Mouse (Mus musculus) spleen, adult 12 weeks (tissue): ENCODE results near the gene Map4k2.

Experiments used
- DNase-seq: peaks from one replicate; pipeline ENCODE4 v3.0.0; 2022; ENCODE audit warnings: low spot score

Map4k2 gene

DNA sequence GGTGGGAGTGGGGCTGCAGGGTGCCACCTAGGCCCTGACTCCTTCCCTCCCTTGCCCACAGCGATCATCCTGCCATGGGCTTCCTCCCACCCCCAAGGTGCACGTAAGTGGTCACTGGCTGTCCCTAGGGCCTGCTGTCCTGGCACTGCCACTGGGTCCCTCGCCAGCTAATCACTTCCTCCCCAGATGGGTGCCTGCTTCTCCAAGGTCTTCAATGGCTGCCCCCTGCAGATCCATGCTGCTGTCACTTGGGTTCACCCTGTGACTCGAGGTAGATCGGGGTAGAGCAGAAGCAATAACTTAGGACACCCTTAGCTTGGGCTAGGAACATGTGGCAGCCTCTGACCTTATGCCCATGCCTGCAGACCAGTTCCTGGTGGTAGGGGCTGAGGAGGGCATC, 5.1 kb downstream of the Map4k2 start:
- DNase-seq: no peak

DNA sequence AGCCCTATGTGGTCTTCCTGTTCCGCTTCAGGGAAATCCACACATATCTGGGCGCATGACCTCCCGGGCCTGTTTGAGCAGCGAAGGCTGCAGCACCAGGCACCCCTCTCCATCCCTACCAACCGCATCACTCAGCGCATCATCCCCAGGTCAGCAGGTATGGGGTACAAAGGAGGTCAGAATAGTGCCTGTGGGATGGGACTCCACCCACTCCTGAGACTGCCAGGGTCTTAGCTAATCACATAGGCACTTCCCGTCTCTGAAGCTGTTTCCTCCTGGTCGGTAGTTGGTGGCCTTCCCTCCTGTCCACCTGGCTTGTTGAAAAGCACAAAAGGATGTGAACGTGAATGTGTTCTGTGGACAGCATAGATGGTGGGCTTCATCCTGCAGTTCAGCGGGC, 5.7 kb downstream of the Map4k2 start:
- no peak for DNase-seq

DNA sequence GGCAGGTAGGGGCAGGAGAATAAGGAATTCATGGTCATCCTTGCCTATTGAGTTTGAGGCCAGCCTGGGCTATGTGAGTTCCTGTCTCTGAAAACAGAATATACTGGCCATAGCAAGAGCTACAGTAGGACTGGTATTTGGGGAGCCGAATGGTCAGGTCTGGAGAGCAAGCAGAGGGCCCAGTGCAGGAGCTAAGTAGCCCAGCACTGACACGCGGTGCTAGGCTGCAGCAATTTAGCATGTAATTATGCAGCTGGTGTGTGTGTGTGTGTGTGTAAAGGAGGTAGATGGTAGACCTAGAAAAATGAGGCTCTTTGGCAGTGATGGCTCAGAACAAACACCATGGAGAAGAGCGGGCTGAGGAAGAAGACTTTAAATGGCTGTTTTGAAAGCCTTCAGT, 6.7 kb downstream of the Map4k2 start:
- DNase-seq: no peak

DNA sequence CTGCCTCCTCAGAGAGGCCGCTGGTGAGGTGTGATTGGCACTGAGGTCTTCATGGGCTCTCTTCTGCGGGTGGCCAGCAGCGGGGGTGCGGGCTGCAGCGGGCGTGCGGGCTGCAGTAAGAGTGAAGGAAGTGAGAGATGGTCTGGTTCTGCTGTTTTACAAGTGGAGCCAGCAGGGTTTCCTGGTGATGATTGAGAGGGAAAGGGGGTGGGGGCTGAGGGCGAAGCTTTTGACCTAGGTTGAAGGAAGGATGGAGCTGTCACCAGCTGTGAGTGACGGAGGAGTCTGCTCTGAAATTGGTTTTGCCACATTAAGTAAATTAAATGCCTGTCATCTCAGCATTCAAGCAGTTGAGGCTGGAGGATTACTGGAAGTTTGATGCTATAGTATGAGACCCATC, 7.8 kb downstream of the Map4k2 start:
- DNase-seq: no peak

DNA sequence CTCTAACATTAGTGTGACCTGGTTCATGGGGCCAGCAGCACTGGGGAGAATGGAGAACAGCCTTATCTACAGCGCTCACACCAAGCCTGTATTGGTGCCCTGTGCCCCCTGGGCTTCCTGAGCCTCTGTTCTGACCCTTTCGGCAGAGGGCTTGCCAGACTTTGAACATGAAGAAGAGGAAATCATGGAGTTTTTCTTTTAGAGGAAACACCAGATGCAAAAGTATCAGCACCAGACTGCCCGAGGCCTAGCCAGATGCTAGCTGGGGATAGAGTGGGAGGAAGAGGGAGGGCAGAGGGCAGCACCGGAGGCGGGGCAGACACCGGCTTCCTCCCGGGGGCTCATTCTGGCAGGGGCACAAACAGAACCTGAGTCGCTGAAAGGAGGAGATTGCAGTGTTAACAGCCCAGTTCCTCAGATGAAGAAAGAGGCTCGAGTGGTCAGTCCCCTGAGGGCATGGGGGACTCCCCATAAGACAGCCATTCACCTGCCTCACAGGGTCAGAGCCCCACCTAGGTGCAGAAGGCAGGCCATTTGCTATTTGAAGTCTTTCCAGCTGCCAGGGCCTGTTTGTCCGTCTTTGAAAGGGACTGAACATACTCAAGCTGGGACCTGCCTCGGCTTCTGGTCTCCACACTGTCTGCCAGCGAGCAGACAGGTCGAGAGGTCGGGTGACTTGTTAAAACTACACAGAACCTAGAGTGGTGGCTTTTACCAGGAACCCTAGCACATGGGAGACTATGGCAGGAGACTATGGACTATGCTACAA, 8.5 kb downstream of the Map4k2 start:
- no peak for DNase-seq

DNA sequence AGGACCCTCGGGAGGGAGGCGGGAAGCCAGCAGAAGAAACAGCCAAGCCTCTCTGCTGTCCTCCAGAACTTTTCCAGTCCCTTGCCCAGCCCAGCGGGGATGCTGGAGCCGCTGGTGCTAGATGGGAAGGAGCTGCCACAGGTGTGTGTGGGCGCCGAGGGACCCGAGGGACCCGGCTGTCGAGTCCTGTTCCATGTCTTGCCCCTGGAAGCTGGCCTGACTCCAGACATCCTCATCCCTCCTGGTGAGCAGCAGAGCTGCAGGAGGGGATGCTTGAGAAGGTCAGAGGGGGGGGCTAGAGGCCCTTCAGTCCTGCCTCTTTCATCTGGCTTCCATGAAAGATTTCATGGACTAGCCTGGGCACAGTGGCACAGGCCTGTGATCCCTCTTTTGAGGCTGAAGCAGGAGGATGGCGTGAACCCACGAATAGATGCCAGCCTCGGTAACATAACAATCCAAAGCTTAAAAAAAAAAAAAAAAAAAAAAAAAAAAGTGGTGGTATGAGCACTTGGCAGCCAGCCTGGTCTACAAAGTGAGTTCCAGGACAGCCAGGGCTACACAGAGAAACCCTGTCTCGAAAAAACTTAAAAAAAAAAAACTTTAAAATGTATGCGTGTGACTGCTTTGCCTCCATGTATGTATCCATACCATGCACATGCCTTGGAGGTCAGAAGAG, 10.6 kb downstream of the Map4k2 start:
- DNase-seq: no peak

DNA sequence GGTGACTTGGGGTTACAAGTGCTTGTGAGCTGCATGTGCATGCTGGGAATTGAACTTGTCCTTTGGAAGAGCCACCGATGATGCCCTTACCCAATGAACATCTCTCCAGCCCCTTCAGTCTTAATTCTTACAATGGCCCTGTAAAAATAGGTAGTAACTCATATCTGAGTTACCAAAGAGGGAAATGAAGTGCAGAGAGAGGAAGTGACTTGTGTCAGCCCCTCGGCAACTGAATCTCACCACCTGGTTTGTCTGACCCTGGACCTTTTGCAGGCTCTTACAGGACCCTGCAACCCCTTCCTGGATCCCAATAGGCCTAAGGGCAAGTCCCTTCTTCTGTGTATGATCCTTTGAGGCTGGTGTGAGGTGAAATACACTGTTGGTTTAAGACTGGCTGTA, 11.2 kb downstream of the Map4k2 start:
- DNase-seq: no peak

DNA sequence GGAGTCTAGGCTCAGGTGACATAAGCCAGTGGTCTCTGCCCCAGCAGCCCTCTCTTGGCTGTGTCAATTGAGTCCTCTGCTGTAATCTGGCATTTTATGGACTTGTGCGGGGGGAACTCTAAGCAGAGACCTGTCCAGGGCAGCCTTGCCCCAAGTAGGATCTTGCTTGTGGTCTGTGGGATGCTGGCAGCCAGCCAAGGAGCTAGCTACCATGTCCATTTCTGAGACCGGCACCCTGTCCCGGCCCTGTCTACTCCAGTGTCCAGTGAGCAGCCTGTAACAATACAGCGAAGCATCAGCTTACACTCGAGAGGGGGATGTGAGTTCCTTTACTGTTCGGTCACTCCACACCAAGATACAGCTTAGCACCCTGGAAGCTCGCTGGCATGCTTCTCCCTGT, 13.1 kb downstream of the Map4k2 start:
- no peak for DNase-seq

DNA sequence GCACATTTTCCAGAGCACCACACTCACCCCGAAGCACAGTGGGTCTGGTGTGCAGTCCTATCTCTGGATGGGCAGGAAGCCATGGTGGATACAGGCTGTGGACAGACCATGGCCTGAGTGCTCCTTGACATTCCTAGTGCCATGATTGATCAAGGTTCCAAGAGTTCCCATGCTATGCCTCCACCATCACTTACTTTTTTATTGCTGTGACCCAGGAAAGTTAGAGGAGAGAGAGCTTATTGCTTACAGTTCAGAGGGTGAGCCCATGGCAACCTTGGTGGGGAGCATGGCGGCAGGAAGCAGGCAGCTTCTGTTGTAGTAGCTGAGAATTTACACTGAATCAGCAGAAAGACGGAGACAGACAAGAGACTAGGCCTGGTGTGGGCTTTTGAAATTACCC, 20.4 kb downstream of the Map4k2 start:
- no peak for DNase-seq

DNA sequence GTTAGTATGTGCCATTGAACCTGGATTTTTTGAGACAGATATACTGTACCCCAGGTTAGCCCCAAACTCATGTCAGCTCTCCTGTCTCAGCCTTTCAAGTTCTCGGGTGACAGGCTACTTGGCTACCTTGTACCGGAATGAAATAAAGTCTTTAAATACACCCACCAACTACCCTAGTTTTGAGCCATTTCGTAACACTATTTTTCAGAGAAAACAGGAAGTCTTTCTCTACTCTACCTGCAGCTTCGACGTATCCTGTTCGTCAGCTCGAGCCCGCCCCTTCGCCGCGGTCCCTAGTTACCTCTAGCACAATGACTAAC, 22.1 kb downstream of the Map4k2 start:
- no peak for DNase-seq

DNA sequence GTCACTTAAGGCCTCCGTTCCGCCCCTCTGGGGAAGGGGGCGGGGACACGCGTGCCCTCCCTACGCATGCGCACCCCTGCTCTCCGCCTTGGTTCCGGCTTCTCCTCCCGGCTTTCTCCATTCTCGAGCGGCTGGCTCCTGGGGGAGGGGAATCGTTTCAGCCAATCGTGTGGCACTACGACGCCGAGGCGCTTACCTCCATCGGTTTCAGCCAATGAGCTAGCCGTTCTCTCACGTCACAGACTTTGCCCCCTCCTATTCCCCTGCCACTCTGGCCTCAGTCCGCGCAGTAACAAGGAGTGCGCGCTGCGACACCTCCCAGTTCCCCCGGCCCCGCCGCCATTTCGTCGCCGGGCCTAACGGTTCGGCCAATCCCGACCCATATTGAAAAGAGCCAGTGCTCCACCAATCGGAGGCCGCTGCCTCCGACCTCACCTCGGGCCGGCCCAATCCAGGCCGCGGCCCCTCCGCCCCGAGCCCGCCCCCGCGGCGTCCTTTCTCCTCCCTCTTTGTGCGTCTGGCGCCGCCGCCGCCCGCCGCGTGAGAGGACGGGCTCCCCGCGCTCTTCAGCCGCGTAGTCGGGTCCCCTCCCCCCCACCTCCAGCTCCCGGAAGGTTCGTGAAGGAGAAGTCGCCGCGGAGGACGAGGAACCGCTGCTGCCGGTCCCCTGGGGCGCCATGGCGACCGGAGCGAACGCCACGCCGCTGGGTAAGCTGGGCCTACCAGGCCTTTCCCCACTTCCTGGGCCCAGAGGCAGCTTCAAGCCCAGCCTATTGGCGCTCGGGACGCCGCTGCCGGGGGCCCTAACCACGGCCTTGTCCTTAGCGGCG, 22.7 kb downstream of the Map4k2 start, which contains the start of gene Sf1:
Sf1 (plus strand) TSS at position 280 of the 830 bp plus-strand sequence.
- peak; percentile 100 for DNase-seq

DNA sequence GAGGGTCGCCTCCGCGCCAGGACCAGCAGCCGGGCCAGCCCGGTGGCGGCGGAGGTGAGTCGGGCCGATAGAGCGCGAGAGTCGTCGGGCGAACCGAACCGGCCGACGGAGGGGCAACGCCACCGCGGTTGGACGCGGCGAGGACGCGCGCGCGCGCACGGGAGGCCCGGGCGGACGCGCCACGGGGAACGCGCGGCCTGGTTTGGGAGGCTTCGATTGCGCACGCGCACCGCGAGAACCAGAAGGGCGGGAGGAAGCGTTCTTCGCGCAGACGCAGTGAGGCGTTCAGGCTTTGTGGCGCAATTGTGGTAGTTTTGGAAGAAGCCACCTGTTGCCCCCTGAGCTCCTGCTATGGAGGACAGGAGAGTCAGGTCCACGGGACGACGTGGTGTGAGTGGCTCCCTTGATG, 23.4 kb downstream of the Map4k2 start:
- peak; percentile 87 for DNase-seq

DNA sequence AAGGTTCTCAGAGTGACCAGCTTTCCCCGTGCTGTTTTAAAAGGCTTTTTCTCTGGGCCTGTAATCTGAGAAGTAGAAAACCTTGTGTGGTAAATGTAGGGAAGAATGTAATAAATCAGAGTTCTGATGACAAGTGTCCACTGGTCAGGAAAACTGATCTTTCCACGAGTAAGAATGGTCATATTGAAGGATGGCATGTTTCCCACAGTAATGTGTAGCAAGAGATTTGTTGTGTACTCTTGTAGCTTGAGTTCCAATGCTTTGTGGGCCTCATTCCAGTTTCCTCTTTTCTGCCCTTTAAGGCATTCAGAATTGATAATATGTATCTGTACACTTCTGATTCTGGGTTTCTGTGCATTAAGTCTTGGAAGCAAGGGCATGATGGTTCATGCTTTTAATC, 23.9 kb downstream of the Map4k2 start:
- DNase-seq: no peak

DNA sequence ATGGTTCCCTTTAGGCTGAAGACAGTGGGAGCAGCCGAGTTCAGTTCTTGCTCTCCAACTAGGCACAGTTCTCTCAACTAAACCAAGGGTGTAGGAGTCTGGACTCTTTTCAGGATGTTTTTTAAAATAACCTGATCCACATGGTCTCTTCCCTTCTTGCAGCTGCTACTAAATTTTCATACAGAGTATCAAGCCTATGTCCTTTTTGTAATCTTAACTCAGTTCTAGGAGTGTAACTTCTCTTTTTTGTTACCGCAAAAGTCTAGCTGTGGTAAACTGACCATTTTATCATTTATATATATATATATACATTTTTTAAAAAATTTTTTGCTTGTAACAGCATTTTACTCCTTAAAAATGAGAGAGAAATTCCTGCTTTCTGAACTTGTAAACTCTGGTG, 29.2 kb downstream of the Map4k2 start:
- DNase-seq: no peak

DNA sequence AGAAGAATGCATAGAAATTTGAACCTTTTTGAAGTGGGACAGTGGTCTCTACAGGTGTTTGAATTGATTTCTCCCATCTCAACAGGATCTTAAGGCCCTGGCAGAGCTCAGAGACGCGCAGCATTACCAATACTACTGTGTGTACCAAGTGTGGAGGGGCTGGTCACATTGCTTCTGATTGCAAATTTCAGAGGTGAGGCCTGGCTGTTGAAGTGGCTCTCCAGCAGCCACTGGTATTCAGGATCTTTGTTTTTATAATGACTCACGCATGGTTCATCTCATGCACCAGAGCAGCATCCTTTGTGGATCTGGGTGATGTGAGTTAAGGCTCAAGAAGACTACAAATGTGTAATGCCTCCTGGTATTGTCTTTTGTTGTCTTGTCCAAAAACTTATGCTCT, 31.5 kb downstream of the Map4k2 start:
- DNase-seq: no peak

DNA sequence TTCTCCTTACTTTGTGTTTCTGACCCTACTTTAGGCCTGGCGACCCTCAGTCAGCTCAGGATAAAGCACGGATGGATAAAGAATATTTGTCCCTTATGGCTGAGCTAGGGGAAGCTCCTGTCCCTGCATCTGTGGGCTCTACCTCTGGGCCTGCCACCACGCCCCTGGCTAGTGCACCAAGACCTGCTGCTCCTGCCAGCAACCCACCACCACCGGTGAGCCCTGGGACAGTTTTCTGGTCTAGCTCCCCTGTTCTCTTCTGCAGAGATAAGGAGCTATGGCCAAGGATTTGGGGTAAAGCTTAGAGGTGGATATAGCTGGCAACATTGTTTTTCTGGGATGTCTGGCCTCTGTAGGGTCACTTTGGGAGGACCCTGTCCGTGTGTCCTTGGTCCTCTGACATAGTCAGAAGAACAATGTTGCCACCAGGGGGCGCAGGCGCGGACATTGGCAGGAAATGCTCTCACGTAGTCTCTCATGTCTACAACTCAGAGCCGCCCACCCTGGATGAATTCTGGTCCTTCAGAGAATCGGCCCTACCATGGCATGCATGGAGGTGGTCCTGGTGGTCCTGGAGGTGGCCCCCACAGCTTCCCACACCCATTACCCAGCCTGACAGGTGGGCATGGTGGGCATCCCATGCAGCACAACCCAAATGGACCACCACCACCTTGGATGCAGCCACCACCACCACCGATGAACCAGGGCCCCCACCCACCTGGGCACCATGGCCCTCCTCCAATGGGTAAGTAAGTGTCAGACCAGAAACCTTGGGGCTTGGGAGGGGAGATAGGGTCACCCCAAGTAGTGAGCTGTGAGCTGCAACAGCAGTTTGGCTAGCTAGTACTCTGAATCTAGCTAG, 32.8 kb downstream of the Map4k2 start:
- DNase-seq: peak; percentile 66

DNA sequence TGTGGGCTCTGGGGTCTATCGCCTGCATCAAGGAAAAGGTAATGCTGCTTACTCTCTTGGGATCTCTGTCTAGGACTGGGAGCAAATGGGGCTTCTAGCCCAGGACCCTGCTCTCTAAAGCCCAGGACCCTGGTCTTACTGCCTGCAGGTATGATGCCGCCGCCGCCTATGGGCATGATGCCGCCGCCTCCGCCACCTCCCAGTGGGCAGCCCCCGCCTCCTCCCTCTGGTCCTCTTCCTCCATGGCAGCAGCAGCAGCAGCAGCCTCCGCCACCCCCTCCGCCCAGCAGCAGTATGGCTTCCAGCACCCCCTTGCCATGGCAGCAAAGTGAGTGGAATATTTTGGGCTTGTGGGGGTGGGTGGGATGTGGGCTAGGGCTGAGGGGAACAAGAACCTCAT, 33.6 kb downstream of the Map4k2 start:
- no peak for DNase-seq

DNA sequence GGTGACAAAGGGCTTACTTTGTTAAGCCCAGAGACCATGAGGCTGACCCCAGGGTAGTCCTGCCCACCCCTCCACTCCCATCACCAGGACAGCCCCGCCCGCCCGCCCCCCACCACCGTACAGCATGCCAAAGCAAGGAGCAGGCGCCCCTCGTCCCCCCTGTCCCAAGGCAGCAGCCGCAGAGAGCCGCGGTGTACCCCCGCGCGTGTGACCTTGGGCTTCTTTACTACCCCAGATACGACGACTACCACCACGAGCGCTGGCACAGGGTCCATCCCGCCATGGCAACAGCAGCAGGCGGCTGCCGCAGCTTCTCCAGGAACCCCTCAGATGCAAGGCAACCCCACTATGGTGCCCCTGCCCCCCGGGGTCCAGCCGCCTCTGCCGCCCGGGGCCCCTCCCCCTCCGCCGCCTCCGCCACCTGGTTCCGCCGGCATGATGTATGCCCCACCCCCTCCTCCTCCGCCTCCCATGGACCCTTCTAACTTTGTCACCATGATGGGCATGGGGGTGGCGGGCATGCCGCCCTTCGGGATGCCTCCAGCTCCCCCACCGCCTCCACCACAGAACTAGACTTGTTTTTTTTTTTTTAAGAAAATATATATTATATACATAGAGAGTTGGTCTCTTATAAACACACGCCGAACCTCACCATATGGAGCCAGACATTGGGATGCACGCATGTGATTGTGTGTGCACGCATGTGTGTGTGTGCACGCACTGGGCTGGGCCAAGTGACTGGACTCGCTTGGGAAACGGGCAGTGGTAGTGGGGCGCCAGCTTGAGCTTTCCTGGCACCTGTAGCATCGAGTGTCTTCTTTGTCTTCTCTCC, 34.7 kb downstream of the Map4k2 start:
- DNase-seq: no peak

DNA sequence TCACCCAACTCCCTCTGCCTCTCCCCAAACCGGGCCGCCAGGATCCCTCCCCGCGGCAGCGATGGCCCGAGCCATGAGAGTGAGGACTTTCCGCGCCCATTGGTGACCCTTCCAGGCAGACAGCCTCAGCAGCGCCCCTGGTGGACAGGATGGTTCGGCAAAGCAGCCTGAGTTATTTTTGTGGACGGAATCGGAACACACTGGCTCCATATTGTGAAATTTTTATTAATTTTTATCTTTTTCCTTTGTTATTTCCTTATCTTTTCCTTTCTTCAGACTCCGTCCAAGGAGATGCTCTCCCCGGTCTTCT, 35.3 kb downstream of the Map4k2 start:
- no peak for DNase-seq

DNA sequence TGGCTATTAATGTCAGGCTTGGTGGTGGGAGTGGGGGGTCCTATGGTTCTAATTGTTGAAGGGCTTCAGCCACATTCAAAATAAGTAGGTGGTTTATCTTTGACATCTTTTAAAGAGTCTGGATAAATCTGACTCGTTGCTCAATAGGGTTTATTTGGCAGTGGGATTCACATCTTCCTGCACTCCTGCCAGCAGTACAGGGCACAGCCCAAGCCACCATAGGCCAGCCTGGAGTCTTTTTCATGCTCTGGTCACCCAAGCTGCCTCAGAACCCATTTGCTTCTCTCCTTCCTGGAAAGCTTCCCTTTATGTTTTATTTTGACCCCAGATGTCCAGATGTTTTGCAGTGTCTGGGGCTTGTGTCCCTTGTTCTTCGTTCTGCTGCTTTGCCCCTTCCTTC, 35.7 kb downstream of the Map4k2 start:
- no peak for DNase-seq

DNA sequence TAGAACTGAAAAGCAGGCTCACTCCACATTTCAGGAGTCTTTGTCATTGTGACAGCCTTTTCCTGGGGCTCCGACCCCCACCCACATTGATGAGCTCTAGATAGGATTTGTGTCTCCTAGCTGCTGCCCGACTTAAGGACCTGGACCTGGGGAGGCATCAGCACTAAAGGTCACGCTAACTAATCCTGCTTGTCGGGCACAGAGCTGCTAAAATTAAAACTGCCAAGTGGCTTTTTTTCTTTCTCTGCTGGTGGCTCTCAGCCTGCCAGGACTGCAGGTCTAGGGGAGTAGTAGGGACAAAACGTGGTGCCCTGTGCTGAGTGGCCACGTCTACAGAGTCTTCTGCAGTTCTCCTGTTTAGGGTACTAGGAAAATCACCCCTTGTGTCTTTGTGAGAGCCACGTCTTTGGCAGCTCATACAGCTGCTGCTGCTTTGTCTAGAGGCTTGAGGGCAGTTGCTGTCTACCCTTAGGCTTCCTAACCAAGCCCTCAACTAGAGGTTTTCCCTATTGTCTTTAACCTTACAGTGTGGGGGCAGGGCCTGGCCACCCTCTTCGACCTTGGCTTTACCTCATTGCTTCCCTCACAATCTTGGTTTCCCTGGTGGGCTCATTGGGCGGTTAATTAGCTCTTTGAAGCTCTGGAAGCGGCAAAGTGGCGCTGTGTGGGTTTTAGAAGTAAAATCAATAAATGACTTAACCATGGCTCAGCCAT, 36.5 kb downstream of the Map4k2 start:
- DNase-seq: no peak
